Mouse (Mus musculus): Measurements from ENCODE around the gene Kcnab3. TPM values are rescaled to one million over a fixed set of nuclear protein-coding genes. Genes with fewer than 3 reads are reported as not detected.

The Kcnab3 gene
- polyA plus RNA-seq, 1 experiment from 2014 or later, result 5.6 TPM

- Histone ChIP-seq H3K9me3 (no peaks in the 10 kb centered on the region), H3K27ac (no peak overlapping the region), H3K4me2 (replicated peaks) (no peak overlapping the region), H3K27me3 (replicated peaks) (peaks cover 3% of the 10 kb centered on the region; the same call in 1 of the 2 replicates), H3K4me3 (no peak overlapping the region), H3K36me3 (no peaks in the 10 kb centered on the region), H3K9ac (peak overlapping the region; percentile 9; the same call in 1 of the 2 replicates), H3K4me1 (peaks cover 14% of the 10 kb centered on the region)
- ATAC-seq (ENCODE audit: low FRiP score, low read depth), result no peak
- 69% methylated on average over 4 of the region's 4 CpGs for WGBS
Observed at GRCm38 (mm10) chr11:69334796-69335195, 8.7 kb downstream of the Kcnab3 start.

DNA sequence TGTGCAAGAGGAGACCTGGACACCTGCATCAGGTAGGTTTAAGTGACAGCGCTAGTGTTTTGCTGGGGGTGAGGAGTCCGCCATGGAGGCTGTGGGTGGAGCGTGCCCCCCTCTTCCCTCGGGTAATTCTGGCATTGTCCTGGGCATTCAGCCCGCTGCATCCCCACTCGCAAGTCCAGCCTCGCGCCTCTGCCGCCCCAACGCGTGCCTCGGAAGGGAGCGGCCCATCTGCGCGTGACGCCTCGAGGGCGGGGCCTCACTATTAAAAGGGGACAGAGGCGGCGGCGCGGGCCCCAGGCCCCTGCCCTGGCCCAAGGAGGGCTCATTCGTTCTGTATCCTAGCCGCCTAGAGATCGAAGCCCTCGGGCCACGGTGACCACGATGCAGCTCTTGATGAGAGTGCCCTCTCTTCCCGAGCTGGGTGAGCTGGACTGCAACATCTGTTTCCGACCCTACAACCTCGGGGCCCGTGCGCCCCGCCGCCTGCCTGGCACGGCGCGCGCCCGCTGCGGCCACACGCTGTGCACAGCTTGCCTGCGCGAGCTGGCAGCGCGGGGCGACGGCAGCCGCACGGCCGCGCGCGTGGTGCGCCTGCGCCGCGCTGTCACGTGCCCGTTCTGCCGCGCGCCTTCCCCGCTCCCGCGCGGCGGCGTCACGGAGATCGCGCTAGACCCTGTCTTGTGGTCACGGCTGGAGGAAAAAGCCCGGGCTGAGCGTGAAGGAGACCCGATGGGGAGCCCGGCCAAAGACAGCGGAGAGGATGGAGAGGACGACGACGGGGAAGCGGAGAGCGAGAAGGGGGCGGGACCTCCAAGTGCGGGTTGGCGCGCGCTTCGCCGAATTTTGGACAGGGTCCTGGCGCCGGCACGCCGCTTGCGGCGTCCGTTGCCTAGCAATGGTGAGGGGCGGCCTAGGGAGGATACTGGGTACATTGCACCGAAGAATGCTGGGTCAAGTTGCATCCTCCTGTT is 14.4 kb downstream of the Kcnab3 start, which contains the start of gene Rnf227:
Rnf227 (plus strand) TSS at position 301 of the 971 bp plus-strand sequence.
- H3K36me3 ChIP-seq, result peaks cover 29% of the 10 kb centered on the region
- H3K4me1 ChIP-seq, result peaks cover 17% of the 10 kb centered on the region
- 2% methylated on average over 99 of the region's 99 CpGs for WGBS
- peak; percentile 90 for ATAC-seq (ENCODE audit: low FRiP score, low read depth)
- no peaks in the 10 kb centered on the region for H3K9me3 ChIP-seq
- H3K4me3 ChIP-seq, result peak within 1 kb of the TSS; percentile 57
- peak within 1 kb of the TSS; percentile 80 for H3K4me2 ChIP-seq (replicated peaks)
- H3K27me3 ChIP-seq (replicated peaks), result peaks cover 3% of the 10 kb centered on the region; the same call in 1 of the 2 replicates
- H3K9ac ChIP-seq, result peak within 1 kb of the TSS; percentile 72
- peak within 1 kb of the TSS; percentile 72; the same call in 1 of the 2 replicates for H3K27ac ChIP-seq

DNA sequence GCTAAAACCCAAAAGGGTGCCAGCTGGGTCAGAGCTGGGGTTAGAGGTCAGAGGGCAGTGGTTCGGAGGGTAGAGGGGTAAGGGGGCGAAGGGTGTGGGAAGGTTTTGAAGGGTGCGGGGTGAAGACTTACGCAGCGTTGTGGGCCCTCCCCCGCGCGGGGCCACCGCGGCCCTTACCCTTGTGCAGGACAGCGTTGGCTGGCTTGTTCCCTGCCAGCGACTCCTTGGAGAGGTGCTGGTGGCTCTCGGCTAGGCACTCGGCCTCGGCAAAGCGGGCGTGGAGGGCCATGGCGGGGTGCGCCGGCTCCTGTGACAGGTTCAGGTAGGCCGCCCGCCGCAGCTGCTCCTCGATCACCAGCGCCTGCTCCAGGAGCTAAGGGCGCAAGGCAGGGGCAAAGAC is 20.4 kb downstream of the Kcnab3 start:
- Histone ChIP-seq H3K4me3 (no peak overlapping the region), H3K27me3 (replicated peaks) (no peaks in the 10 kb centered on the region), H3K27ac (no peak overlapping the region), H3K9ac (no peak overlapping the region), H3K4me2 (replicated peaks) (no peak overlapping the region), H3K9me3 (no peaks in the 10 kb centered on the region), H3K4me1 (peaks cover 2% of the 10 kb centered on the region), H3K36me3 (peaks cover 89% of the 10 kb centered on the region)
- ATAC-seq (ENCODE audit: low FRiP score, low read depth), result no peak
- WGBS, result 90% methylated on average over 25 of the region's 26 CpGs

GRCm38 (mm10) chr11:69356544-69356943 is 30.5 kb downstream of the Kcnab3 start:
- WGBS, result 88% methylated on average over 5 of the region's 5 CpGs
- no peaks in the 10 kb centered on the region for H3K9me3 ChIP-seq
- no peak overlapping the region for H3K4me2 ChIP-seq (replicated peaks)
- peaks cover 99% of the 10 kb centered on the region for H3K36me3 ChIP-seq
- no peak overlapping the region for H3K9ac ChIP-seq
- no peaks in the 10 kb centered on the region for H3K27me3 ChIP-seq (replicated peaks)
- no peak overlapping the region for H3K27ac ChIP-seq
- H3K4me1 ChIP-seq, result no peaks in the 10 kb centered on the region
- no peak overlapping the region for H3K4me3 ChIP-seq
- ATAC-seq (ENCODE audit: low FRiP score, low read depth), result no peak

GRCm38 (mm10) chr11:69357690-69358089 is 31.6 kb downstream of the Kcnab3 start:
- Histone ChIP-seq H3K36me3 (peaks cover 97% of the 10 kb centered on the region), H3K27ac (no peak overlapping the region), H3K4me3 (no peak overlapping the region), H3K9ac (no peak overlapping the region), H3K9me3 (no peaks in the 10 kb centered on the region), H3K4me1 (peaks cover 2% of the 10 kb centered on the region; the same call in 1 of the 2 replicates), H3K27me3 (replicated peaks) (no peaks in the 10 kb centered on the region), H3K4me2 (replicated peaks) (no peak overlapping the region)
- 91% methylated on average over 12 of the region's 12 CpGs for WGBS
- no peak for ATAC-seq (ENCODE audit: low FRiP score, low read depth)

DNA sequence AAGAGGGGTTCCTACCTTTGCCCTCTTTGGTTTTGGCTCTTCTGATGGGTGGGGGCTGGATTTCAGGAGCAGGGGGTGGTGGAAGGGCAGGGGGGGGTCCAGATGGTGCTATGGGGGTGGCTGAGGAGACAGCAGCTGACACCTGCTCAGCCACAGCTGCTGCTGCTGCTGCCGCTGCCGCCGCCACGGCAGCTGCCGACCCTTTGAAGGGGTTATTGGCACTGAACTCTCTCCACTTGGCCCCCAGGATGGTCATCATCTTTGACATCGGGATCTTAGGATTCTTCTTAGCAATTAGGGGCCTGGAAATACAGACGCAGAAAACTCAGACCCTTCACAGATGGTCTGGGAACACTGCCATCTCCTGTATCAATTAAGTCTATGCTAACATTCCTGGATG is 36.0 kb downstream of the Kcnab3 start:
- peaks cover 69% of the 10 kb centered on the region for H3K36me3 ChIP-seq
- H3K27me3 ChIP-seq (replicated peaks), result no peaks in the 10 kb centered on the region
- 62% methylated on average over 7 of the region's 7 CpGs for WGBS
- no peak for ATAC-seq (ENCODE audit: low FRiP score, low read depth)
- no peak overlapping the region for H3K9ac ChIP-seq
- no peak overlapping the region for H3K4me3 ChIP-seq
- H3K27ac ChIP-seq, result no peak overlapping the region
- peaks cover 27% of the 10 kb centered on the region for H3K4me1 ChIP-seq
- H3K9me3 ChIP-seq, result no peaks in the 10 kb centered on the region
- no peak overlapping the region for H3K4me2 ChIP-seq (replicated peaks)

GRCm38 (mm10) chr11:69362479-69362878 is 36.4 kb downstream of the Kcnab3 start:
- Histone ChIP-seq H3K4me1 (peaks cover 29% of the 10 kb centered on the region), H3K27ac (no peak overlapping the region), H3K36me3 (peaks cover 64% of the 10 kb centered on the region), H3K27me3 (replicated peaks) (no peaks in the 10 kb centered on the region), H3K9ac (no peak overlapping the region), H3K9me3 (no peaks in the 10 kb centered on the region), H3K4me2 (replicated peaks) (no peak overlapping the region), H3K4me3 (no peak overlapping the region)
- WGBS, result 90% methylated on average over 2 of the region's 2 CpGs
- no peak for ATAC-seq (ENCODE audit: low FRiP score, low read depth)

DNA sequence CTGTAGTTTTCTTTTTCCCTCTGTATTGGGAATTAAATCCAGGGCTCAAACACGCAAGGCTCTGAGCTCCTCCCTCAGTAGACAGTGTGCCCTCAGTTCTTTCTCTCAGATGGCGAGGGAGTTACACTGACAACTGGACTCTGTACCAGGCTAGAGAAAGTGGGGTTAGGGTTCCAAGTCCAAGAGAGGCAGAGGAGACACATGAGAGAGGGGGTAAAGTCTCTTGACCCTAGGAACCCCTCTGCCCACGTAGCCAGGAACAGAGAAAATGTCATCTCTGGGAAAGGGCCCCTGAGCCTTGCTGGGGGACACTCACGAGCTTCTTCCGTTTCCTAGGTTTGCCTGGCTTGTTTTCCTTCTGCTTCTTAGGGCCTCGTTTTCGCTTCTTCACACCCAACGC is 38.3 kb downstream of the Kcnab3 start:
- WGBS, result 61% methylated on average over 8 of the region's 8 CpGs
- peaks cover 37% of the 10 kb centered on the region for H3K4me1 ChIP-seq
- H3K27ac ChIP-seq, result no peak overlapping the region
- no peak overlapping the region for H3K4me3 ChIP-seq
- peaks cover 46% of the 10 kb centered on the region for H3K36me3 ChIP-seq
- no peak for ATAC-seq (ENCODE audit: low FRiP score, low read depth)
- no peaks in the 10 kb centered on the region for H3K27me3 ChIP-seq (replicated peaks)
- H3K9me3 ChIP-seq, result no peaks in the 10 kb centered on the region
- H3K4me2 ChIP-seq (replicated peaks), result peak overlapping the region; percentile 90
- no peak overlapping the region for H3K9ac ChIP-seq

DNA sequence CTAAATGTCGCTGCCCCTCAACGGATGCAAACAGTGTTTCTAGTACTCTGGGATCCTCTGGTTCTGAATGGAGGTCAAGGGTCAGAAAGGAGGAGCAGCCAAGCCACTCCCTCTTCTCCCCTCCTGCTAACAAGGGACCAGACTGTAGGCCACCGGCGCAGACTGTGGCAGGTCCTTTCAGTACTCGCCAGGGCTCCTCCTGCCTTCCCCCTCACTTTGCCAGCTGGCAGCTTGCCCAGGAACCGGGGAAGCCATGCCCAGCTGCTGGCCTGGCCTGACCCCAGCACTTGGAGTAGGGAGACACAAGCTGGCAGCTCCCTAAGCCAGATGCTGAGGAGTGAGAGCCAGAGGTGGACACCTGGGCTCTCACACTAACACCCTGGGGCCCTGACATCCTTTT is 38.9 kb downstream of the Kcnab3 start:
- Histone ChIP-seq H3K4me3 (peak overlapping the region; percentile 99), H3K27me3 (replicated peaks) (no peaks in the 10 kb centered on the region), H3K4me2 (replicated peaks) (peak overlapping the region; percentile 90), H3K36me3 (peaks cover 40% of the 10 kb centered on the region), H3K27ac (peak overlapping the region; percentile 95), H3K4me1 (peaks cover 39% of the 10 kb centered on the region), H3K9ac (0 out of 2 replicates have a peak overlapping the region, but pooled peaks have one; percentile 70), H3K9me3 (no peaks in the 10 kb centered on the region)
- peak; percentile 49 for ATAC-seq (ENCODE audit: low FRiP score, low read depth)
- WGBS, result under 1% methylated on average over 6 of the region's 6 CpGs

GRCm38 (mm10) chr11:69365722-69366121 is 39.7 kb downstream of the Kcnab3 start:
- H3K4me3 ChIP-seq, result peak overlapping the region; percentile 99
- H3K27me3 ChIP-seq (replicated peaks), result no peaks in the 10 kb centered on the region
- peaks cover 32% of the 10 kb centered on the region for H3K36me3 ChIP-seq
- H3K9me3 ChIP-seq, result no peaks in the 10 kb centered on the region
- H3K9ac ChIP-seq, result peak overlapping the region; percentile 70
- H3K4me1 ChIP-seq, result peaks cover 42% of the 10 kb centered on the region
- H3K4me2 ChIP-seq (replicated peaks), result peak overlapping the region; percentile 90
- ATAC-seq (ENCODE audit: low FRiP score, low read depth), result no peak
- H3K27ac ChIP-seq, result peak overlapping the region; percentile 95
- WGBS, result 30% methylated on average over 6 of the region's 6 CpGs

- Histone ChIP-seq H3K9me3 (no peaks in the 10 kb centered on the region), H3K4me1 (peaks cover 47% of the 10 kb centered on the region), H3K4me2 (replicated peaks) (peak overlapping the region; percentile 90), H3K4me3 (peak overlapping the region; percentile 99), H3K36me3 (peaks cover 26% of the 10 kb centered on the region), H3K9ac (peak overlapping the region; percentile 99), H3K27ac (peak overlapping the region; percentile 99), H3K27me3 (replicated peaks) (no peaks in the 10 kb centered on the region)
- 1% methylated on average over 26 of the region's 26 CpGs for WGBS
- ATAC-seq (ENCODE audit: low FRiP score, low read depth), result peak; percentile 84
Observed at GRCm38 (mm10) chr11:69366157-69366854, 40.2 kb downstream of the Kcnab3 start.
